Mouse (Mus musculus) heart, embryonic 14.5 days (tissue): ENCODE results near the gene Samm50. TPM values are rescaled to one million over a fixed set of nuclear protein-coding genes. Genes with fewer than 3 reads are reported as not detected.

Experiments
- ATAC-seq: fragments of 200-750 bp; cut with Nextera tagmentation; 2 replicates; pipeline ENCODE4 v1.8.0; 2017; ENCODE audit warnings: low read depth, moderate TSS enrichment; ENCODE audit not compliant: insufficient number of reproducible peaks, insufficient read depth, low FRiP score
- H3K27ac ChIP-seq, 2 experiments: fragments of 200-500 bp in 1 of 2; fragments of 300-500 bp in 1 of 2; sonication (generic) in 1 of 2; replicated peaks in 1 of 2; 2 replicates each; pipeline ENCODE4 v1.5.1; 2012 to 2014; ENCODE audit warnings: low read depth in 2 of 2, low read length in 2 of 2, control low read depth in 1 of 2, mild to moderate bottlenecking in 1 of 2, mixed read lengths in 1 of 2; ENCODE audit not compliant: control insufficient read depth in 1 of 2, insufficient read depth in 1 of 2
- H3K27me3 ChIP-seq: fragments of 300-500 bp; sonication (generic); 2 replicates; pipeline ENCODE4 v1.6.1; 2014; ENCODE audit warnings: mild to moderate bottlenecking, low read length, control low read depth; ENCODE audit not compliant: control insufficient read depth, insufficient read depth
- H3K36me3 ChIP-seq: fragments of 300-500 bp; sonication (generic); 2 replicates; pipeline ENCODE4 v1.6.1; 2014; ENCODE audit warnings: mild to moderate bottlenecking, control low read depth, low read length, mixed read lengths; ENCODE audit not compliant: control insufficient read depth, insufficient read depth
- H3K4me1 ChIP-seq, 2 experiments: fragments of 200-500 bp in 1 of 2; fragments of 300-500 bp in 1 of 2; sonication (generic) in 1 of 2; 2 replicates each; pipeline ENCODE4 v1.6.1; 2012 to 2014; ENCODE audit warnings: low read length in 2 of 2, control low read depth in 1 of 2, mixed read lengths in 1 of 2; ENCODE audit not compliant: control insufficient read depth in 2 of 2, insufficient read depth in 2 of 2
- H3K4me2 ChIP-seq: fragments of 300-500 bp; sonication (generic); 2 replicates; pipeline ENCODE4 v1.6.1; 2014; ENCODE audit warnings: mild to moderate bottlenecking, low read length
- H3K4me3 ChIP-seq, 2 experiments: fragments of 200-500 bp in 1 of 2; fragments of 300-500 bp in 1 of 2; sonication (generic) in 1 of 2; 2 replicates each; pipeline ENCODE4 v1.5.1; 2012 to 2014; ENCODE audit warnings: low read length in 2 of 2, mild to moderate bottlenecking in 2 of 2, control low read depth in 1 of 2, low read depth in 1 of 2, moderate library complexity in 1 of 2; ENCODE audit not compliant: control insufficient read depth in 1 of 2, insufficient read depth in 1 of 2
- H3K9ac ChIP-seq: fragments of 300-500 bp; sonication (generic); 2 replicates; pipeline ENCODE4 v1.6.1; 2014; ENCODE audit warnings: mild to moderate bottlenecking, low read length
- H3K9me3 ChIP-seq: fragments of 300-500 bp; sonication (generic); 2 replicates; pipeline ENCODE4 v1.6.1; 2016; ENCODE audit warnings: low read length, control low read depth; ENCODE audit not compliant: control insufficient read depth
- WGBS: fragments of 180-500 bp; shearing (Covaris S2); extraction: QIAGEN DNeasy Blood & Tissue Kit; methylation state at CpG from one replicate; pipeline ENCODE4 v1.1.7; 2014; 5-methylcytosine and 5-hydroxymethylcytosine counted together
- polyA plus RNA-seq: library from polyadenylated mRNA; unstranded; fragments of >200 nt; fragmentation: Nextera tagmentation; extraction: Ambion mirVana; gene quantifications from 2 replicates; pipeline ENCODE4 v1.2.1, GENCODE M21; 2014

Samm50 gene
- polyA plus RNA-seq, 1 experiment from 2014 or later: 88.2 TPM

- Histone ChIP-seq H3K36me3 (no peaks in the 10 kb centered on the region), H3K4me1 (peaks cover 59 to 78% of the 10 kb centered on the region in 2 experiments), H3K4me3 (no peak overlapping the region), H3K27ac (peak overlapping the region; percentile 93 to 98), H3K27me3 (no peaks in the 10 kb centered on the region), H3K4me2 (peak overlapping the region; percentile 43), H3K9ac (peak overlapping the region; percentile 65), H3K9me3 (no peaks in the 10 kb centered on the region)
- 37% methylated on average over 8 of the region's 8 CpGs for WGBS
- ATAC-seq: no peak
Observed at GRCm38 (mm10) chr15:84254387-84254786, 62.3 kb downstream of the Samm50 start.

DNA sequence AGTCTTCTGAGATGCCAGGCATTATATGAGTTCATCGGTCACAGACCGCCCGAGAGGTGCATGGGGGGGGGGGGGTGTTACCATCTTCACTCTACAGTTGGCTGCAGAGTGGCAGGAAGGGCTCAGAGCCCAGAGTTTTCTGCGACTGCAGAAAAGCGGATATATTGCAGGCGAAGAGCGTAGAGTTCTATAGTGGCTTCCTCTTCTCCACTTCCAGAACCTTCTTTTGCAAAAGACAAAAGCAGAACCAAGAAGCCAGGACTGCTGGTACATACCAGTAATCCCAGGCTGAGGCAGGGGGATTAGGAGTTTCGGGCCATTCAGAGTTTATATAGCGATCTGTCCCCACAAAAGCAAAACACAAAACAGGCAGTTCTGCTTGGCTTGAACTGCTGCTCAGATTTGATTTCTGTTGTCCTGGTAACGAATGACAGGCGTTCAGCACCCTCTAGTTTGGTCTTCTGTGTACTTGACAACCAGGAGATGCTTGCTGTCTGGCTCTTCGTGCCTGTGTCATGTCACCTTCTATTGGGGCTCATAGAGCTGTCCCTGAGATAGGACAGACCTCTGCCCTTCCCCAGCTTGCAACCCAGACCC is 64.3 kb downstream of the Samm50 start:
- no peaks in the 10 kb centered on the region for H3K27me3 ChIP-seq
- H3K4me1 ChIP-seq: peaks cover 53 to 75% of the 10 kb centered on the region in 2 experiments
- H3K27ac ChIP-seq: peak overlapping the region; percentile 8 to 57; a peak in 1 of 4 replicates
- peak overlapping the region; percentile 31 for H3K9ac ChIP-seq
- 61% methylated on average over 12 of the region's 12 CpGs for WGBS
- H3K36me3 ChIP-seq: peaks cover 4% of the 10 kb centered on the region; the same call in 1 of the 2 replicates
- ATAC-seq: no peak
- H3K4me2 ChIP-seq: no peak overlapping the region
- H3K4me3 ChIP-seq: no peak overlapping the region
- H3K9me3 ChIP-seq: no peaks in the 10 kb centered on the region

DNA sequence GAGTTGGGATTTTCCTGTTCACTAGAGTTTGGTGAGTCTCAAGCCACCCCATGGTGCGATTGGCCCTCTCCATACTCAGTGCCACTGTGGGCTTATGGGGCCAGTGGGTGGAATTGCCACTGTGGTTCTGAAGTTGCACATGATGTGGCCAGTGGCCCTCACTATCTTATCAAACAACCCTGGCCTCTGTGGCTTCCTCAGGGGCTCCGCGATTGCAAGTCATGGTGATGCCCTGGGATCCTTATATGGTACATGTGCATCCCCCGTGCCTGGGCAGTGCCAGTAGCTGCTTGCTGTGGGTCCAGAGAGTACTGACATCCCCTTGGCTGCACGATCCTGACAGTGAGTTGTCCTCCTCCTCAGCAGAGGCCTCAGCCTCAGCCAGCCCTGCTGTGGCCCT is 64.8 kb downstream of the Samm50 start:
- peaks cover 4% of the 10 kb centered on the region; the same call in 1 of the 2 replicates for H3K36me3 ChIP-seq
- H3K4me1 ChIP-seq: peaks cover 48 to 70% of the 10 kb centered on the region in 2 experiments
- H3K9ac ChIP-seq: peak overlapping the region; percentile 31; the same call in 1 of the 2 replicates
- H3K9me3 ChIP-seq: no peaks in the 10 kb centered on the region
- no peak for ATAC-seq
- WGBS: 45% methylated on average over 5 of the region's 5 CpGs
- no peak overlapping the region for H3K4me3 ChIP-seq
- H3K4me2 ChIP-seq: no peak overlapping the region
- peak overlapping the region; percentile 8 to 57; a peak in 1 of 4 replicates for H3K27ac ChIP-seq
- no peaks in the 10 kb centered on the region for H3K27me3 ChIP-seq

DNA sequence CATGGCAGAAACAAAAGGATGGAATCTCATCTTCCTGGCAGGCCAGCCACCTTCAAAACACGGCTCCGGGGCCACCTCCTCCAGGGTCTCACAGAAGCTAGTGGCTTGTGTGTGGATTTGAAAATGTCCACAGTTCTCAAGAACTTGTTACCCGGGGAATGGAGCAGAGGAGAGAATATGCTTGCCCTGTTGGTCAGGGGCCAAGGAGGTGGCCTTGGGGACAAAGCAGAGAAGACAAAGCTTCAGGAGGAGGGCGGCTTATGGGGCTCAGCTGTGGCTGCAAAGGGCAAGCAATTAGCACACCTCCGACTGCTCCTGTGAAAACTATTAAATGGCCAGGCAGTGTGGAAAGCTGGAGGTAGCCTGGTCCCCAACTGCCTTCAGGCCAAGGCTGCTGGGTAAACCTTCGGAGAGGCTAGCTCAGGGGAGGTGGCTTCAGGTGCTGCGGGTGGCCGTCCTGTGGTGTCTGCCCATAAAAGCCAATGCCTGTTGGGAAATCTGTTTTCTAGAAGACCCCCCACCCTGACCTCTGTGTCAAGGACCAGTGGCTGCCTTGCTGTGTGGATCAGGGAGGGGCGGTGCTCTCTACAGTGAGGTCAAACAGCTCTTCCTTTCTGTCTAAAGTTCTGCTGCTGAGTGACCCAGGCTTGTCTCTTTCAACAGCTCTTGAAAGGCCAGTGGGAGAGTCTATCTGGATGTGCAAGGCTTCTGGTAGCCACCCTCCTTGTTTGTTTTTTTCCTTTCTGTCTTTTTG is 66.7 kb downstream of the Samm50 start:
- no peaks in the 10 kb centered on the region for H3K9me3 ChIP-seq
- H3K36me3 ChIP-seq: peaks cover 4% of the 10 kb centered on the region; the same call in 1 of the 2 replicates
- H3K4me3 ChIP-seq: no peak overlapping the region
- WGBS: 80% methylated on average over 9 of the region's 9 CpGs
- H3K4me1 ChIP-seq: peaks cover 40 to 57% of the 10 kb centered on the region in 2 experiments
- no peak overlapping the region for H3K4me2 ChIP-seq
- peak overlapping the region in 1 of 2 experiments; percentile 14; a peak in 1 of 4 replicates for H3K27ac ChIP-seq
- no peak for ATAC-seq
- H3K9ac ChIP-seq: no peak overlapping the region
- H3K27me3 ChIP-seq: no peaks in the 10 kb centered on the region

DNA sequence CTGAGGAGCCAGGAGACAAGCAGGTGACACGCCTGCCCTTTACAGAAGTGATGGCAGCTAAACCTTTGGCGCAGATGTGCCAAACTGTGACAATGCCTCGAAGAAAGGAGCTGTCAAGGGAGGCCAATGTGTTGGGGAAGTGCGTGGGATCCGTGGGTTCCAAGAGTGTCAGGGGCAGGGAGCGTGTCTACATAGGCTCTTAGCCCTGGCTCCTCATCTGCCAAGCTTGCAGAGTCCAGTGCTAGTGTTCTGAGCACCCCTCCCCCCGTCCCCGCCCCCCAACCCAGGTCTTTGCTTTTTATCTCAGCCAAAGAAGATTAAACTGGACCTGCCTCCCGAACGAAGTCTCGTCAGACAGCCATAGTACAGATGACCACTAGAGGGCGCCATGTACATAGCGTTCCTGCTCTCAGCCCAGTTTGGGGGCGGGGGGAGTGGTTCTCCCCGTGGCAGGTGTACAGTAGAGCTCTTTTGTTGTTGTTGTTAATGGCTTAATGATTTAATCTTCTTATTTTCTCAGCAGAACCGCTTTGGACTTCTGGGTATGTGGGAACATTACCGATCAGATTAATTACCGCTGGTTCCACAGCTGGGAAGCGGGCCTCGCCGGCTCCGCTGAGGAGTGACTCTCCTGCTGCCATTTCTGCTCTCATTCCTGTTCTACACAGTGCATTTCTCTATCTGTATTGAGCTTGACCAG is 68.2 kb downstream of the Samm50 start:
- Histone ChIP-seq H3K27ac (no peak overlapping the region), H3K27me3 (no peaks in the 10 kb centered on the region), H3K9ac (peak overlapping the region; percentile 25; the same call in 1 of the 2 replicates), H3K4me3 (no peak overlapping the region), H3K4me2 (no peak overlapping the region), H3K4me1 (peaks cover 31 to 47% of the 10 kb centered on the region in 2 experiments), H3K9me3 (no peaks in the 10 kb centered on the region), H3K36me3 (peaks cover 4% of the 10 kb centered on the region; the same call in 1 of the 2 replicates)
- ATAC-seq: no peak
- WGBS: 42% methylated on average over 22 of the region's 22 CpGs

DNA sequence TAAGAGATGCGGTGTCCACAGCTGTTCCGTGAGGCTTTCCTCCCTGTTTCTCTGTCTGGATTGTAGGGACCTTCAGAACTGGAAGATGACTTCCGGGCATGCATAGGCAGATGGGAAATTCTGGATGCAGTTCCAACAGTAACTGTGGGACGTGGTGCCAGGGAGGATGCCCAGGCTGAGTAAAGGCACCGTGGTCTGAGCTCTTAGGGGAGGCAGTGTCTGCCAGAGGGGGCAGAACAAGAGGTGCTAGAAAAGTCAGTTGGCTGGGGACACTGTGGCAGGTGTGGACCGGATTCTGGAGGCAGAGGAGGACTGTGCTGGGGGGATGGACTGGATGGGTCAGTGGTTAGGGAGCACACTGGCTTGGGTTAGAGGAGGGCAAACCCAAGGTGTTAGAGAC is 70.6 kb downstream of the Samm50 start:
- no peak overlapping the region for H3K4me2 ChIP-seq
- no peak overlapping the region for H3K9ac ChIP-seq
- no peak overlapping the region for H3K27ac ChIP-seq
- H3K4me3 ChIP-seq: no peak overlapping the region
- H3K27me3 ChIP-seq: no peaks in the 10 kb centered on the region
- H3K36me3 ChIP-seq: peaks cover 4% of the 10 kb centered on the region; the same call in 1 of the 2 replicates
- 85% methylated on average over 6 of the region's 6 CpGs for WGBS
- no peaks in the 10 kb centered on the region for H3K9me3 ChIP-seq
- peaks cover 28 to 40% of the 10 kb centered on the region in 2 experiments for H3K4me1 ChIP-seq
- no peak for ATAC-seq

DNA sequence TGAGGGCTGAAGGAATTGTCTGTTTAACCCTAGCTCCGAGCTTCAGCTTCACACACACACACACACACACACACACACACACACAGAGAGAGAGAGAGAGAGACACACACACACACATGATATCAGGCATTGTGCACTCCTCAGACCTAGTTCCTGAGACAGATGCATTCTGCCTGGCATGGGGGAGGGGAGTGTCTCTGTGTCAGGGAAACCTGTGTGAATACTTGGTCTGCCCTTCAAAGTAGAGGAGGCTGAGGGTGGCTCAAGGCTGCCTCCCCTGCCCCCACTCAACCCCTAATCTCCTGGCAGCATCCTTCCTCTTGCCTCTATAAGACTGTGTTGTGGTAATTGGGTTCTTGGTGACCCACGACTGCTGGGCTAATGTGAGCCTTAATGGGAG is 71.5 kb downstream of the Samm50 start:
- Histone ChIP-seq H3K9me3 (no peaks in the 10 kb centered on the region), H3K27me3 (no peaks in the 10 kb centered on the region), H3K9ac (no peak overlapping the region), H3K4me2 (no peak overlapping the region), H3K4me1 (peaks cover 22 to 33% of the 10 kb centered on the region in 2 experiments), H3K27ac (no peak overlapping the region), H3K36me3 (peaks cover 4% of the 10 kb centered on the region; the same call in 1 of the 2 replicates), H3K4me3 (no peak overlapping the region)
- 39% methylated on average over 2 of the region's 2 CpGs for WGBS
- ATAC-seq: no peak
